Comparison of ENCODE assay signal across 8 mouse cellular contexts in the genomic region with DNA sequence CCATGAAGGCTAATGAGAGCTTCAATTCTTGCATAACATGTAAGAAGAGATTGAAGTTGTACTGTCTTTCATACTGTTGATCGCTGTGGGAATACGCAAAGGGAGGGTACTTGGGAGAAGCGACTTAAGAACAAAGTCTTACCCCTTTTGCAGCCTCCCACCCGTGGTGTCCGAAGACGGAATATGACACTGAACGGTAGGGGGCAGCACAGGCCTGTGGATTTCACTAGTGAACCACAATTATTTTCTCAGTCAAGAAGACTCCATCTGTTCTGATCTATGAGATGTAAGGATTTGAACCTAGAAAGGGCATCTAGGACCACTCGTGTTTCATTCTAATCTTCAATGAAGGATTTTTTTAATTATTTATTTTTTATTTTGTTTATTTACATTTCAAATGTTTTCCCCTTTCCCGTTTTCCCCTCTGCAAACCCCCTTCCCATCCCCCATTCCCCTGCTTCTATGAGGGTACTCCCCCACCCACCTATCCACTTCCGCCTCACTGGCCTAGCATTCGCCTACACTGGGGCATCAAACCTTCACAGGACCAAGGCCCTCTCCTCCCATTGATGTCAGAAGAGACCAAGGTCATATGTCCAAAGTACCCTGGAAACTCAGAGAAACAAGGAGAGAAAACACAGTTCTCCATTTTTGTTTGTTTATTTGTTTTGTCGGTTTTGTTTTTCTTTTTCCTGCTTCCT. TPM values are rescaled to one million over a fixed set of nuclear protein-coding genes. Genes with fewer than 3 reads are reported as not detected.
DNase-seq lines count a peak whose midpoint lies in the region; ATAC-seq and TF ChIP-seq lines count a peak whose summit lies in the region.

No protein-coding gene starts in this region.

- H3K9me3 ChIP-seq in G1E (replicated peaks): no peaks in the 10 kb centered on the region
- no peaks in the 10 kb centered on the region for H3K9me3 ChIP-seq in forebrain, embryonic 10.5 days
- H3K9me3 ChIP-seq in lung, postnatal 0 days (ENCODE audit: low read length): no peaks in the 10 kb centered on the region

- no peaks in the 10 kb centered on the region for H3K4me1 ChIP-seq in G1E (ENCODE audit: insufficient read depth, low read depth, low read length)
- no peaks in the 10 kb centered on the region for H3K4me1 ChIP-seq in forebrain, embryonic 10.5 days
- H3K4me1 ChIP-seq in lung, postnatal 0 days (ENCODE audit: insufficient read depth, low read depth, low read length): no peaks in the 10 kb centered on the region

- H3K27me3 ChIP-seq in G1E (ENCODE audit: insufficient read depth, low read length): no peaks in the 10 kb centered on the region
- no peaks in the 10 kb centered on the region for H3K27me3 ChIP-seq in forebrain, embryonic 10.5 days (ENCODE audit: poor library complexity, severe bottlenecking)
- H3K27me3 ChIP-seq in lung, postnatal 0 days (replicated peaks; ENCODE audit: insufficient read depth, low read length): no peaks in the 10 kb centered on the region

- no peak for TF ChIP-seq EP300 in lung, postnatal 0 days (IDR thresholded peaks at IDR 0.05)

- peak; percentile 33; the same call in 1 of the 2 replicates for TF ChIP-seq CTCF in G1E (IDR thresholded peaks at IDR 0.05; ENCODE audit: low read depth, low read length)
- TF ChIP-seq CTCF in brain, embryonic 14.5 days (IDR thresholded peaks at IDR 0.05; ENCODE audit: borderline replicate concordance, extremely low read depth, insufficient read depth, insufficient read length): peak; percentile 81
- TF ChIP-seq CTCF in layer of hippocampus, adult 2 months (conservative IDR thresholded peaks at IDR 0.05): peak; percentile 97
- TF ChIP-seq CTCF in lung, postnatal 0 days (IDR thresholded peaks at IDR 0.05): peak; percentile 87

- intact Hi-C loops in heart, postnatal 36 days (cut with DNase I): loop anchor here (1.0 to 5.0 kb wide), 4 partner anchors 110 to 377 kb away; no protein-coding TSS in a partner anchor

- no peak overlapping the region for H3K4me3 ChIP-seq in G1E (ENCODE audit: low read depth, low read length)
- no peak overlapping the region for H3K4me3 ChIP-seq in forebrain, embryonic 10.5 days
- no peak overlapping the region for H3K4me3 ChIP-seq in layer of hippocampus, adult 2 months
- no peak overlapping the region for H3K4me3 ChIP-seq in lung, postnatal 0 days (ENCODE audit: low read depth, low read length)

- H3K4me2 ChIP-seq in lung, postnatal 0 days (replicated peaks; ENCODE audit: low read depth, low read length): no peak overlapping the region

- peak; percentile 77 for ATAC-seq in G1E (ENCODE audit: extremely low read depth, insufficient number of reproducible peaks, low FRiP score, poor library complexity, severe bottlenecking)
- peak; percentile 55 for ATAC-seq in lung, postnatal 0 days

- TF ChIP-seq POLR2A in brain, embryonic 14.5 days (IDR thresholded peaks at IDR 0.05; ENCODE audit: borderline replicate concordance, extremely low read depth, insufficient read depth, insufficient read length, poor library complexity, severe bottlenecking): no peak

- WGBS in forebrain, embryonic 10.5 days: 52% methylated on average over 12 of the region's 12 CpGs
- 35% methylated on average over 12 of the region's 12 CpGs for WGBS in lung, postnatal 0 days

- peak; percentile 12 for DNase-seq in G1E (ENCODE audit: low spot score)
- peak; percentile 90 for DNase-seq in brain, embryonic 14.5 days (ENCODE audit: low read depth)
- peak; percentile 73 for DNase-seq in forebrain, embryonic 10.5 days (ENCODE audit: extremely low spot score, low spot score)
- DNase-seq in heart, postnatal 36 days: peak; percentile 85 to 94
- peak; percentile 76 to 93 for DNase-seq in layer of hippocampus, adult 2 months (ENCODE audit: low spot score in 2 of 2)
- DNase-seq in lung, postnatal 0 days (ENCODE audit: low spot score): peak; percentile 82
- DNase-seq in right cerebral cortex, adult 18-20 months: peak; percentile 71
- DNase-seq in urinary bladder, adult 2 months (ENCODE audit: low spot score): peak; percentile 66

- no peak overlapping the region for H3K9ac ChIP-seq in lung, postnatal 0 days (replicated peaks; ENCODE audit: low read depth)

- no peaks in the 10 kb centered on the region for H3K36me3 ChIP-seq in G1E (replicated peaks)
- H3K36me3 ChIP-seq in forebrain, embryonic 10.5 days (replicated peaks): no peaks in the 10 kb centered on the region
- no peaks in the 10 kb centered on the region for H3K36me3 ChIP-seq in lung, postnatal 0 days (ENCODE audit: insufficient read depth, low read length)

- no peak overlapping the region for H3K27ac ChIP-seq in forebrain, embryonic 10.5 days
- no peak overlapping the region for H3K27ac ChIP-seq in layer of hippocampus, adult 2 months
- no peak overlapping the region for H3K27ac ChIP-seq in lung, postnatal 0 days (ENCODE audit: low read length)

RNA-seq across cellular contexts. Expression of gene Plod2, which starts 42.2 kb away (rescaled TPM):
- total RNA-seq in G1E (2014; fragmentation: Nextera tagmentation): 155 and 157 TPM in 2 replicates
- total RNA-seq in G1E (2017): 108 and 123 TPM in 2 replicates
- 4.0 and 4.9 TPM in 2 replicates for polyA plus RNA-seq in G1E (2012)
- 18.3 and 19.4 TPM in 2 replicates for polyA plus RNA-seq in brain, embryonic 14.5 days (2012; rRNA removed)
- polyA plus RNA-seq in forebrain, embryonic 10.5 days (2016; fragmentation: Nextera tagmentation; extraction: Ambion mirVana): 22.1 and 25.4 TPM in 2 replicates
- total RNA-seq in heart, postnatal 36 days (2021): 10 to 100 TPM; 19.3 to 20.6 TPM
- 1 to 10 TPM; 7.6 to 8.1 TPM for total RNA-seq in layer of hippocampus, adult 2 months (2021)
- 15.7 and 16.3 TPM in 2 replicates for polyA plus RNA-seq in lung, postnatal 0 days (2015; fragmentation: Nextera tagmentation; extraction: Ambion mirVana)
- 36.3 and 37.6 TPM in 2 replicates for polyA plus RNA-seq in urinary bladder, adult 2 months (2012; rRNA removed)

RNA-seq across cellular contexts. Expression of gene Plscr4, which starts 42.7 kb away (rescaled TPM):
- total RNA-seq in G1E (2014; fragmentation: Nextera tagmentation) (not detected in 2 replicates), G1E (2017) (0.06 and 0.33 TPM in 2 replicates)
- polyA plus RNA-seq in G1E (2012): not detected in 2 replicates
- 0.91 and 1.3 TPM in 2 replicates for polyA plus RNA-seq in brain, embryonic 14.5 days (2012; rRNA removed)
- 0.63 and 1.1 TPM in 2 replicates for polyA plus RNA-seq in forebrain, embryonic 10.5 days (2016; fragmentation: Nextera tagmentation; extraction: Ambion mirVana)
- 1 to 10 TPM; 7.5 to 9.3 TPM for total RNA-seq in heart, postnatal 36 days (2021)
- total RNA-seq in layer of hippocampus, adult 2 months (2021): 1 to 10 TPM; 3.7 to 4.0 TPM
- 23.3 and 28.5 TPM in 2 replicates for polyA plus RNA-seq in lung, postnatal 0 days (2015; fragmentation: Nextera tagmentation; extraction: Ambion mirVana)
- polyA plus RNA-seq in urinary bladder, adult 2 months (2012; rRNA removed): 32.9 and 33.5 TPM in 2 replicates

Comparison
In these comparisons a context has a peak if more than half of its experiments do, and no peak if none do; other contexts are left out.
1. DNase-seq: peak in every context shown above with its lines; median percentile 90 in brain, embryonic 14.5 days; 90 in heart, postnatal 36 days; 84 in layer of hippocampus, adult 2 months; 82 in lung, postnatal 0 days; 73 in forebrain, embryonic 10.5 days; 71 in right cerebral cortex, adult 18-20 months; 66 in urinary bladder, adult 2 months; 12 in G1E.
2. CTCF ChIP-seq: peak in every context shown above with its lines; median percentile 97 in layer of hippocampus, adult 2 months; 87 in lung, postnatal 0 days; 81 in brain, embryonic 14.5 days; 33 in G1E.
3. RNA of gene Plscr4, which starts 42.7 kb away (polyA plus RNA-seq): 32.9 to 33.5 TPM in urinary bladder, adult 2 months and 23.3 to 28.5 TPM in lung, postnatal 0 days; 0.91 to 1.3 TPM in brain, embryonic 14.5 days, 0.63 to 1.1 TPM in forebrain, embryonic 10.5 days and not detected in G1E; every median in the first group is over 10 times any median in the second.